Mouse (Mus musculus) E14TG2a.4 (cell line): ENCODE measurements around the gene Bmt2.

Source experiments
- H3K27me3 ChIP-seq: 2 replicates; pipeline ENCODE4 v1.6.1; 2014; ENCODE audit warnings: low read length, control low read depth; ENCODE audit not compliant: insufficient read depth
- H3K36me3 ChIP-seq: 2 replicates; pipeline ENCODE4 v1.6.1; 2014; ENCODE audit warnings: low read length, control low read depth; ENCODE audit not compliant: insufficient read depth
- H3K4me1 ChIP-seq: replicated peaks from 2 replicates; pipeline ENCODE4 v1.6.1; 2014; ENCODE audit warnings: low read depth, low read length, control low read depth
- H3K4me3 ChIP-seq: replicated peaks from 2 replicates; pipeline ENCODE4 v1.5.1; 2014; ENCODE audit warnings: mild to moderate bottlenecking, low read length
- H3K9me3 ChIP-seq: 2 replicates; pipeline ENCODE4 v1.6.1; 2014; ENCODE audit warnings: low read length, control low read depth
- CTCF ChIP-seq: conservative IDR thresholded peaks from 2 replicates; pipeline ENCODE4 v1.5.1; 2014; ENCODE audit warnings: low read length
- NANOG ChIP-seq: IDR thresholded peaks from 2 replicates; pipeline ENCODE4 v1.6.1; 2014; ENCODE audit warnings: borderline replicate concordance, low read length, mixed read lengths
- POU5F1 ChIP-seq: IDR thresholded peaks from 2 replicates; pipeline ENCODE4 v1.6.1; 2014; ENCODE audit warnings: low read length, borderline replicate concordance

The Bmt2 gene

GRCm38 (mm10) chr6:13650854-13651253, 26.9 kb downstream of the Bmt2 start:
- H3K4me1 ChIP-seq, result no peaks in the 10 kb centered on the region
- no peak overlapping the region for H3K4me3 ChIP-seq
- TF ChIP-seq CTCF, result no peak
- no peak for TF ChIP-seq NANOG
- no peak for TF ChIP-seq POU5F1
- peaks cover 31% of the 10 kb centered on the region for H3K36me3 ChIP-seq
- no peaks in the 10 kb centered on the region for H3K27me3 ChIP-seq
- H3K9me3 ChIP-seq, result peaks cover 43% of the 10 kb centered on the region

DNA sequence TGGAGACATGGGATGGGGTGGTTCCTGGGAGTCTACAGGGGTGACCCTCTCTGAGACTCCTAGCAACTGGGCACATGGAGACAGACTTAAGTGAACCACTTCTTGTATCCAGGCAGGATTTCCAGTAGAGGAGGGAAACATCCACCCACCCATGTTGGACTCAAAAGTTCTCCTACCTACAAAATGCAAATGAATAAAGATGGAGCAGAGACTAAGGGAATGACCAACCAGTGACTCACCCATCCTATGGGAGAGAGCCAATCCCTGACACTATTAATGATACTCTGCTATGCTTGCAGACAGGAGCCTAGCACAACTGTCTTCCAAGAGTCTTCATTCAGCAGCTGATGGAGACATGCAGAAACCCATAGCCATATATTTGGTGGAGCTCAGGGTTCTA, 29.5 kb downstream of the Bmt2 start:
- Histone ChIP-seq H3K36me3 (peaks cover 31% of the 10 kb centered on the region), H3K27me3 (no peaks in the 10 kb centered on the region), H3K4me1 (no peaks in the 10 kb centered on the region), H3K9me3 (peaks cover 49% of the 10 kb centered on the region), H3K4me3 (no peak overlapping the region)
- TF ChIP-seq CTCF (no peak), NANOG (no peak), POU5F1 (no peak)

- TF ChIP-seq POU5F1, result no peak
- TF ChIP-seq NANOG, result no peak
- no peak for TF ChIP-seq CTCF
- peaks cover 21% of the 10 kb centered on the region for H3K9me3 ChIP-seq
- H3K4me1 ChIP-seq, result peaks cover 9% of the 10 kb centered on the region; the same call in 1 of the 2 replicates
- H3K36me3 ChIP-seq, result peaks cover 15% of the 10 kb centered on the region
- no peaks in the 10 kb centered on the region for H3K27me3 ChIP-seq
- no peak overlapping the region for H3K4me3 ChIP-seq
Observed at GRCm38 (mm10) chr6:13636582-13636989, 41.2 kb downstream of the Bmt2 start.

DNA sequence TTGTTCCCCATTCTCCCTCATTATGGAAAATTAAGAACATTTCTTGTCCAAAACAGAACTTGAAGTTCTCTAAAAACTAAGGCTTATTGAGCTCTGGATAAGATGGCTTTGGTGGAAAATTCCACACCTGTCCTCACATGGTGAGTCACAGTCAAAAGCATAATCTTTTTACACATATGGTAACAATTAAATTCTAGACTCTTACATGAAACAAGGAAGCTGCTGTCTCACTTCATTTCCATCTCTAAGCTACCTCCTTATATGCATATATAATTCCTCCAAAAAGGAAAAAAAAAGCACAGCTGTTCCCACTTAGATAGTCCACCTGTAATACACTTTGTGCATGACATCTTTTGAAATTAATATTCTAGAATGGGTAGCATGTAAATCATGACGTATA, 45.2 kb downstream of the Bmt2 start:
- Histone ChIP-seq H3K4me1 (no peaks in the 10 kb centered on the region), H3K27me3 (no peaks in the 10 kb centered on the region), H3K36me3 (peaks cover 13% of the 10 kb centered on the region), H3K9me3 (peaks cover 21% of the 10 kb centered on the region), H3K4me3 (no peak overlapping the region)
- TF ChIP-seq NANOG, result no peak
- no peak for TF ChIP-seq POU5F1
- TF ChIP-seq CTCF, result no peak

DNA sequence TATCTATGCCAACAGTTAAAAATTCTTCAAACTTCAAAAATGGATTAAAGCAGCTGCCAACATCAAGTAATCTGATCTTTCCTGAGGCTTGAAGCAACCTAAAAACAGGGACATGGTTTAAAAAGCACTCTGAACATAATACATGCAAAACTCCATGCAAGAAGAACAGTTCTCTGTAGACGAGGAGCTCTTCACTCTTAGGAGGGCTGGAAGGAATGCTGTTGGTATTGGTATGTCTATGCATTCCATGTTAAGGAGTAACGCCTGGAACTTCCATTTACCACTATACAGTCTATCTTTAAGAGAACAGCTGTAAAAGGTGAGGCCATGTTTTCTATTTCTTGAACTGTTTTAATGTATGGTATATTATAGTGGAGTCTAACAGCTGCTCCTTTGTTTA, 47.2 kb downstream of the Bmt2 start:
- no peaks in the 10 kb centered on the region for H3K4me1 ChIP-seq
- H3K36me3 ChIP-seq, result peaks cover 13% of the 10 kb centered on the region
- TF ChIP-seq NANOG (no peak), POU5F1 (no peak), CTCF (no peak)

GRCm38 (mm10) chr6:13619618-13620017, 58.1 kb downstream of the Bmt2 start:
- TF ChIP-seq CTCF, result no peak
- TF ChIP-seq POU5F1, result no peak
- no peak for TF ChIP-seq NANOG
- H3K4me3 ChIP-seq, result no peak overlapping the region
- H3K4me1 ChIP-seq, result no peaks in the 10 kb centered on the region
- no peaks in the 10 kb centered on the region for H3K9me3 ChIP-seq
- no peaks in the 10 kb centered on the region for H3K36me3 ChIP-seq
- H3K27me3 ChIP-seq, result no peaks in the 10 kb centered on the region

More for the DNA sequence above, 47.2 kb downstream of the Bmt2 start:
- Histone ChIP-seq H3K27me3 (no peaks in the 10 kb centered on the region), H3K4me3 (no peak overlapping the region), H3K9me3 (peaks cover 16% of the 10 kb centered on the region)

- Histone ChIP-seq H3K9me3 (no peaks in the 10 kb centered on the region), H3K36me3 (no peaks in the 10 kb centered on the region), H3K4me1 (no peaks in the 10 kb centered on the region), H3K27me3 (no peaks in the 10 kb centered on the region), H3K4me3 (no peak overlapping the region)
- TF ChIP-seq NANOG, result no peak
- no peak for TF ChIP-seq CTCF
- TF ChIP-seq POU5F1, result no peak
Observed at GRCm38 (mm10) chr6:13617110-13617509, 60.7 kb downstream of the Bmt2 start.

DNA sequence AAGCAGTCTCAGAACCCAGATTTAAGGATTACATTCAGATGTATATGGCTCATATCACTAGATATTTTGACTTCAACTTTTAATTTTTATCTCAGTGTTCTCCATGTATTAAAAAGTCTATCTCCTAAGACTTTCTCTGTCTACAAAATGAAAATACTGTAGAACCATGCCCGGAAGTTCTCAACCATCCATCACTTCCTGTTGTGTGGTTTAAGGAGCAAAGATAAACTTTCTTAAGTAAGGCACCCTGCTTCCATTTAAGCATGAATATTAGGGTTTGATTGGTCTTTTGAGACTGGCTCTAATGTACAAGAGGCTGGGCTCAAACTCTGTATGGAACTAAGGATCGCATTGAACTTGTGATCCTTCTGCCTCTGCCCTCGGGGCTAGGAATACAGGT, 63.2 kb downstream of the Bmt2 start:
- no peaks in the 10 kb centered on the region for H3K36me3 ChIP-seq
- TF ChIP-seq CTCF, result no peak
- TF ChIP-seq POU5F1, result no peak
- no peak for TF ChIP-seq NANOG

GRCm38 (mm10) chr6:13613671-13614070, 64.1 kb downstream of the Bmt2 start:
- Histone ChIP-seq H3K4me3 (no peak overlapping the region), H3K4me1 (peaks cover under 1% of the 10 kb centered on the region; the same call in 1 of the 2 replicates), H3K36me3 (no peaks in the 10 kb centered on the region), H3K9me3 (peaks cover 19% of the 10 kb centered on the region), H3K27me3 (no peaks in the 10 kb centered on the region)
- no peak for TF ChIP-seq POU5F1
- no peak for TF ChIP-seq NANOG

More for the DNA sequence above, 63.2 kb downstream of the Bmt2 start:
- Histone ChIP-seq H3K9me3 (peaks cover 16% of the 10 kb centered on the region), H3K4me1 (no peaks in the 10 kb centered on the region), H3K27me3 (no peaks in the 10 kb centered on the region), H3K4me3 (no peak overlapping the region)
